Mouse (Mus musculus) CD4-positive, CD25-positive, alpha-beta regulatory T cell, adult 2 months (primary cell): ENCODE measurements around the gene Ppp1r12c.
"Not testable (repeated sequence)": the region's sequence is repeated elsewhere in the genome, so short reads cannot be mapped to it uniquely, and the experiment has no call there.

Experiments
- DNase-seq: peaks from one replicate; pipeline ENCODE4 v3.0.0-alpha.2; 2012; ENCODE audit warnings: low read depth, low spot score

Gene Ppp1r12c

DNA sequence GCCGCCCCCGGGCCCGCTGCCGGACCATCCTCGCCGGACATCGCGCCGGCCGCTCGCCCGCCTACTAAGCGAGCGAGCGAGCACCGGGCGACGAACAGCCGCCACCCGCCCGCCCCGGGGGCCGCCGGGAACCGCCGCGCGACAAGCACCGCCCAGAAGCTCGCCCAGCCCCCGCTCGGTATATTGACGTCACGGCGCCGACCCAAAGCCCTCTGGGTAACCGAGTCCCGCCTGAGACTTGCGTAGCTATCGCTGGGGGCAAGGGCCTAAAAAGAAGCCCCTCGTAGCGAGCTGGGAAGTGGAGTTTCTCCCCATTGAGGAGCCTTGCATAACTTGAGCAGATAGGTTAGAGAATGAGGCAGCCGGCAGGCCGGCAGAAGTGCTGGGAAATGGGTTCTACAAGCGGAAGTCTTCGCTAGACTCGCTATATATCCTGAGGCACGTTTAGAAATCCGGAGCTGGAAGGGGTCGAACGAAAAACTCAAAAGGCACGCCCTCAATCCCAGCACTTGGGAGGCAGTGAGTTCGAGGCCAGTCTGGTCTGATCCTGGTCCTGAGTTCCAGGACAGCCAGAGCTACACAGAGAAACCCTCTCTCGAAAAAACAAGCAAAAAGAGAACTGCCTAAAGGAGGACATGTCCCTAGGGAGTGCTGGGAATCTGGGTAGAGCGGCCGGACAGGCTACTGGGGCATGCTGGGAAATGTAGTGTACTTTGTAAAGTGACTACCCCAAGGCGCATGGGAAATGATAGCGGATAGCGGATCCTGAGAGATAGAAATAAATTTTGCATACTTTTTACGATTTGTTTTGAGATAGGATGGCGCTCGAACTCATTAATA lies at the start of gene Ppp1r12c:
Ppp1r12c (minus strand) TSS at position 123 of the 840 bp plus-strand sequence.
- peak; percentile 94 for DNase-seq

DNA sequence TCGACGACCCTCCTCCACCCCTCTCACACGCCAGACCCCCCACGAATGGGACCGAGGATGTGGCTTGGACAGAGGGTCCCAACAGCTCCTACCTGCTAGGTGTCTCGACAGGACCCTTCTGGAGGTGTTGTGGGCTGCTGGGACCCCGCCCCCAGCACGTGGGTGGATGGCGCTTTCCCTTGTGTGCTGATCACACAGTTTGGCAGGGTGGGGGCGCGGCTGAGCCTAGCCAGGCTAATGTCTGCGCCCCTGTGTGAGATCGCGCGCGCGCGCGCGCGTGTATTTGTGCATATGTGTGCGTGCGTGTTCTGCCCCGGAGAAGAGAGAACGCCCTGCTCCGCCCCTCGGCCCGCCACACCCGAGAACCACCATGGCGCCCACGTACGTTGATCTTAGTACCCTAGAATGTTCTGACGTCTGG lies 45.8 kb upstream of the Ppp1r12c start, which contains the start of gene Syt5:
Syt5 (minus strand) TSS at position 321 of the 421 bp plus-strand sequence.
- peak; percentile 39 for DNase-seq

DNA sequence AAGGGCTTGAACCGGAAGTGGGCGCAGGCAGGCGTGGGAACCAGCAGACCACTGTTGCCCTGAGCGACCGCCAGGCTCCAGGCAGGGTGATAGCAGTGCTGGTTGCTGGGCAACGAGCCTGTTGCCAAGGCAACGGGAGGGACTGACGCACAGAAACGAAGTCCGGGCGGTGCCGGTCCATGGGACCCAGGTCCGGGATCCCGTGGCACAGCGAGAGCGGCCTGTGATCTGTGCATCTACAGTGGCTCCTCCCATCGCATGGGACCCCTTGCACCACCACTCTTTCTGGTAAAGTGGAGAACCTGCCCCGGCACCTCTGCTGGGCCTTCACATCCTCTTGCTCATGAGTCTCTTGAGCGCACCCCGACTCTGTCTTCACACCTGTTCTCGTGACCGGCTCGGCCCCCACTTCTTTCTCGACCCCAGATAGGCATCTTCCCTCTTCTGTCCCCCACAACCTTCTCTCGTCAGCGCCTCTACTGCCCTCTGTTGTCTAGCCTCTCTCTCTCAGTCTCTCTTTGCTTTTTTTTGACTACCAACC lies 45.2 kb upstream of the Ppp1r12c start:
- DNase-seq = peak; percentile 46

- no peak for DNase-seq
These were observed 44.6 kb upstream of the Ppp1r12c start for GRCm38 (mm10) chr7:4546050-4546449.

DNA sequence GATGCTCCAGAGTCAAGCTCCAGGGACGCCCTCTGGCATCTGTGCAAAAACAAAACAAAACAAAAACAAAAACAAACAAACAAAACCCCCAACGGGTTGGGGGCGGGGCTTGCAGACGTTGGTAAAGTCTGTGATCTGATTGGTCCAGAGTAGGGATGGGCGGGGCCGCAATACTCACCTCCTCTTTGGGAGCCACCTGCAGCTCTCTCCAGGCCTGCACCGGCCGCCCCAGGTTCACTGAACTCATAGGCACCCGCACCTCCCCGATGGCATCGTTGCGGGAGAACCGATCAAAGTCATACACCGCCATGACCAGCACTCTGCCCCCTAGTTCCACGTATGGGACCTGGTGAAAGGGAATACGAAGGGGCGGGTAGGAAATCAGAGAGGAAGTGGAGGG lies 40.5 kb upstream of the Ppp1r12c start:
- no peak for DNase-seq

GRCm38 (mm10) chr7:4541344-4541743 lies 39.9 kb upstream of the Ppp1r12c start:
- no peak for DNase-seq

DNA sequence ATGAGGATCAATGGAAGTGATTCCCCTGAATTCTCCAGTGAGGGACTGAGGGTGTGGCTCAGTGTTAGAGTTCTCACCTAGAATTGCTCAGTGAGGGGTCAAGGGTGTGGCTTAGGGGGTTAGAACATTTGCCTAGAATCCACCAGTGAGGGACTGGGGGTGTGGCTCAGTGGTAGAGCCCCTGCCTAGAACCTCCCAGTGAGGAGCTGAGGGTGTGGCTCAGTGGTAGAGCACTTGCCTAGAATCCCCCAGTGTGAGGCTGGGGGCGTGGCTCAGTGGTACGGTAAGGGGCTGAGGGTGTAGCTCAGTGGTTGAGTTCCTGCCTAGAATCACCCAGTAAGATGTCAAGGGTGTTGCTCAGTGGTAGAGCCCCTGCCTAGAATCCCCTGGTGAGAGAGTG lies 37.5 kb upstream of the Ppp1r12c start:
- DNase-seq = no peak

GRCm38 (mm10) chr7:4537181-4537580 lies 35.7 kb upstream of the Ppp1r12c start:
- no peak for DNase-seq

GRCm38 (mm10) chr7:4536369-4536768 lies 34.9 kb upstream of the Ppp1r12c start:
- DNase-seq = no peak

GRCm38 (mm10) chr7:4532005-4532729 lies 30.7 kb upstream of the Ppp1r12c start, which contains the start of gene Dnaaf3:
TSS of gene Dnaaf3 (minus strand) at chr7:4532453.
- no peak for DNase-seq

GRCm38 (mm10) chr7:4530166-4530565 lies 28.7 kb upstream of the Ppp1r12c start:
- DNase-seq = not testable (repeated sequence)

DNA sequence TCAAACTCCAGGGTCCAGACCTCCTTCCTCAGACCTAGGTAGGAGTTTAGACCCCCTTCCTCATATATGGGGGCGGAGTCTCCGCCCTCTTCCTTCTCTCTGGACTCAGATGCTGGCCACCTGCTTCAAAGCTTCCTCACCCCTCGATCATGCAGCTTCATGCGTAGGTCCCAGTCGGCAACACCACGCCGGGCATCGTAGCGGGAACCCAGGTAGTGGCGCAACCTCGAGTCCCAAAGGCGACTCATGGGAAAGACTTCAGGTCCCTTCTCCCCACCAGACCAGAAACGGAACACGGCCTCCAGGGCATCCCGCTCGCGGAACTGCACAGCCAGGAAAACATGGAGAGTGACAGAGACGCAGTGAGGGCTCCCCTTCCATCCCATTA lies 25.8 kb upstream of the Ppp1r12c start:
- DNase-seq = no peak

- peak; percentile 91 for DNase-seq
These were observed 25.1 kb upstream of the Ppp1r12c start for GRCm38 (mm10) chr7:4526341-4527301.

GRCm38 (mm10) chr7:4524212-4524922 lies 22.9 kb upstream of the Ppp1r12c start, which contains the start of gene Tnni3:
TSS of gene Tnni3 (minus strand) at chr7:4524229.
- DNase-seq = peak; percentile 84

DNA sequence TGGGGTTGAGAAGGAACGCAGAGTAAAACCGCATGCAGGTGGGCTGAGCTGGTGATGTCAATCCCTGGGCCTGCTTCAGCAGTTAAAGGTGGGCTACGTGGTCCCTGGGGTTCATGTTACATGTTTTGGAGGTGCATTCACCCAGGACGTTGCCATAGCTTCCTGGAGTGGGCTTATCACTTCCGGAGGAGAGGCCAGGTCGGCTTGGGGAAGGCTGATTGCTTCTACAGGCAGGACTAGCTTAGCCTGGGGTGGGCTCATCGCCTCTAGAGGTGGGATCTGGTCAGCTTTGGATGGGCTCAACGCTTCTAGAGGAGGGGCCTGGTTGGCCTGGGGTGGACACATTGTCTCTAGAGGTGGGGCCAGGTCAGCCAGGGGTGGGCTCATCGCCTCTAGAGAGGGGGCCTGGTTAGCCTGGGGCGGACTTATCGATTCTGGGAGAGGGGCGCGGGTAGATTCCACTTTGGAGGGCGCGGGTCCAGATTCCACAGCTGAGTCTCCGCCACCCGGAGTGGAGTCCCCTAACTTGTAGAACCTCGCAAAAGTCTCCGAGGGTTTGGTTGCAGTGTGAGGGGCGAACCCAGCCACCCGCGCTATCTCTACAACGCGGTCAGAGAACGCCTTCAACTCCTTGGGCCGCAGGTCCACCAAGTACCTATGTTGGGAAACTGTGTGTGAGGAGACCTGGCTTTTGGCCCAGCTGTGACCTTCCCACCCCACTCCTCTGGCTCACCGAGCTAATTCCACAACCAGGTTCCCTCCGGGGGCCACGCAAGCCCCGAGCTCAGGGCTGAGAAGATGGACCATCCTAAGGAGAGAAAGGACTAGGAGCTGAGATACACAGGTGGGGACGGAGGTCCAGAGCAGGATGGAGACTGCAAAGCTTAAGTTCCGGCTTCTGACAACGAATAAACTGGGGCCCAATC lies 22.0 kb upstream of the Ppp1r12c start:
- DNase-seq = no peak

DNA sequence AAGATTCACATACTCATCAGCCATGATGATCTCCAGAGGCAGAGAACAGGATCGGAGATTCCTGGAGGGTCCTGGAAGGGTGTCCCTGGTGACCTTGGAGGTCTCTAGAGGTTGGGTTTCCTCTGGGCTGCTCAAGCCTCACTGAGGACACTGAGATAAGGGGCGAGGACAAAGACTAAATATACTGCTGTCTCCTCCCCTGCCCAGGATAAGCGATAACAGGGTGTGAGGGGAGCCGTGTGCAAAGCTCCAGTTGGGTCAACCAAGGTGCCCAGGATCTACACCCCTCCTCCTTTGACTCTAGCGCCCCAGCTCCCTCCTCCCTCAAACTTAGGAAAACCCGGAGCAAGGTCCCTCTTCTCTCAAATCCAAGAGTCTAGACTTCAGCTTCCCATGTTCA lies 20.8 kb upstream of the Ppp1r12c start:
- no peak for DNase-seq

- DNase-seq = peak; percentile 33
These were observed 19.9 kb upstream of the Ppp1r12c start for GRCm38 (mm10) chr7:4521231-4522003.

DNA sequence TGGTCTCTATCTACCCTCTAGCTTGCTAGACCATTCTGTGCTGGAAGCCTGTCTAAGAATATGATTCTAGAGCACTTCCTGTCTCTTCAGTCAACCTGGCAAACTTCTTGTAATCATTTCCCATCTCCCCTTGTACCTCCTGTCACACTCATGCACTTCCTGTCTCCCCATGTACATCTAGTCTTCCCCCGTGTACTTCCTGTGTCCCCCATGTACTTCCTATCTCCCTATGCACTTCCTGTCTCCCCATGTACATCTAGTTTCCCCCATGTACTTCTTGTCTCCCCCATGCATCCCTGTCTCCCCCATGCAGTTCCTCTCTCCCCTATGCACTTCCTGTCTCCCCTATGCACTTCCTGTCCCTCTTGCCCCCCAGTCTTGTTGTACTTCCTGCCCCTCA lies 17.0 kb upstream of the Ppp1r12c start:
- peak; percentile 44 for DNase-seq
